Mouse (Mus musculus): ENCODE results near the gene Abcg5.

GRCm38 (mm10) chr17:84682734-84683717, at the start of gene Abcg5:
- TF ChIP-seq POLR2AphosphoS2 (IDR thresholded peaks at IDR 0.05; ENCODE audit: low read depth, low read length) (no peak), NRF1 (IDR thresholded peaks at IDR 0.05; ENCODE audit: low read depth, low read length) (no peak)
